Mouse (Mus musculus) midbrain, embryonic 16.5 days (tissue): Measurements from ENCODE around the gene Clta. TPM values are rescaled to one million over a fixed set of nuclear protein-coding genes. Genes with fewer than 3 reads are reported as not detected.

ENCODE experiments used
- ATAC-seq: fragments of 200-750 bp; cut with Nextera tagmentation; 2 replicates; pipeline ENCODE4 v1.8.0; 2017; ENCODE audit warnings: moderate TSS enrichment
- H3K27ac ChIP-seq: fragments of 300-500 bp; sonication (generic); 2 replicates; pipeline ENCODE4 v1.5.1; 2014; ENCODE audit warnings: mild to moderate bottlenecking, low read length, mixed read lengths
- H3K27me3 ChIP-seq: fragments of 300-500 bp; sonication (generic); 2 replicates; pipeline ENCODE4 v1.6.1; 2014; ENCODE audit warnings: low read depth, low read length, mixed read lengths; ENCODE audit not compliant: control insufficient read depth, insufficient read depth
- H3K36me3 ChIP-seq: fragments of 300-500 bp; sonication (generic); 2 replicates; pipeline ENCODE4 v1.6.1; 2014; ENCODE audit warnings: mild to moderate bottlenecking, low read length, moderate library complexity, mixed read lengths; ENCODE audit not compliant: control insufficient read depth, insufficient read depth
- H3K4me1 ChIP-seq: fragments of 300-500 bp; sonication (generic); 2 replicates; pipeline ENCODE4 v1.6.1; 2014; ENCODE audit warnings: mild to moderate bottlenecking, low read length, mixed read lengths; ENCODE audit not compliant: control insufficient read depth, insufficient read depth
- H3K4me2 ChIP-seq: fragments of 300-500 bp; sonication (generic); 2 replicates; pipeline ENCODE4 v1.6.1; 2014; ENCODE audit warnings: mild to moderate bottlenecking, low read length, mixed read lengths
- H3K4me3 ChIP-seq: fragments of 300-500 bp; sonication (generic); 2 replicates; pipeline ENCODE4 v1.5.1; 2014; ENCODE audit warnings: low read depth, mild to moderate bottlenecking, low read length, moderate library complexity, mixed read lengths
- H3K9ac ChIP-seq: fragments of 300-500 bp; sonication (generic); 2 replicates; pipeline ENCODE4 v1.6.1; 2014; ENCODE audit warnings: low read depth, low read length, mixed read lengths
- H3K9me3 ChIP-seq: fragments of 300-500 bp; sonication (generic); replicated peaks from 2 replicates; pipeline ENCODE4 v1.6.1; 2014; ENCODE audit warnings: mild to moderate bottlenecking, low read length, mixed read lengths; ENCODE audit not compliant: control insufficient read depth, poor library complexity, severe bottlenecking
- WGBS: fragments of 180-500 bp; shearing (Covaris S2); extraction: QIAGEN DNeasy Blood & Tissue Kit; methylation state at CpG from one replicate; pipeline ENCODE4 v1.1.7; 2014; 5-methylcytosine and 5-hydroxymethylcytosine counted together
- polyA plus RNA-seq: library from polyadenylated mRNA; unstranded; fragments of >200 nt; fragmentation: Nextera tagmentation; extraction: Ambion mirVana; gene quantifications from 2 replicates; pipeline ENCODE4 v1.2.1, GENCODE M21; 2015

Gene Clta
- polyA plus RNA-seq, 1 experiment from 2014 or later, result 348 TPM

DNA sequence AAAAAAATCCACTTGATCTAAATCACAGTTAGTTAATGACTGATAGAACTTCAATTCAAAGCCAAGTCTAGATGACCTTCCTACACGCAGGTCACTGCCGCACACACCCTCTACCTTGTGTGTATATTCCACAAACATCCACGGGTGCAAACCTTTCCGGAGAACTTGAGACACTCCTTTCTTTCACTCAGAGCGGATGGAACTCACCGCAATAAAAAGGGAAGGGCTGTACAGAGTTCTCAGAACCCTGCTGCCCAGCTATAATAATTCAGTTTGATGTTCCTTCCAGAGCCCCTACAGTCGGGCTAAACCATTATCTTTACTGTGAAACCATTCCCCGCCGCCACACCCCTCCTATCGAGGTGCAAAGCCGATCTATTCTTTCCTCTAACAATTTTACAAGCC, 67.5 kb downstream of the Clta start:
- peak overlapping the region; percentile 58 for H3K4me2 ChIP-seq
- peak; percentile 29; the same call in 1 of the 2 replicates for ATAC-seq
- peak overlapping the region; percentile 79 for H3K4me3 ChIP-seq
- H3K27me3 ChIP-seq, result no peaks in the 10 kb centered on the region
- H3K4me1 ChIP-seq, result peaks cover 19% of the 10 kb centered on the region
- 13% methylated on average over 11 of the region's 11 CpGs for WGBS
- H3K9me3 ChIP-seq, result no peaks in the 10 kb centered on the region
- no peaks in the 10 kb centered on the region for H3K36me3 ChIP-seq
- peak overlapping the region; percentile 91 for H3K9ac ChIP-seq
- H3K27ac ChIP-seq, result peak overlapping the region; percentile 86

DNA sequence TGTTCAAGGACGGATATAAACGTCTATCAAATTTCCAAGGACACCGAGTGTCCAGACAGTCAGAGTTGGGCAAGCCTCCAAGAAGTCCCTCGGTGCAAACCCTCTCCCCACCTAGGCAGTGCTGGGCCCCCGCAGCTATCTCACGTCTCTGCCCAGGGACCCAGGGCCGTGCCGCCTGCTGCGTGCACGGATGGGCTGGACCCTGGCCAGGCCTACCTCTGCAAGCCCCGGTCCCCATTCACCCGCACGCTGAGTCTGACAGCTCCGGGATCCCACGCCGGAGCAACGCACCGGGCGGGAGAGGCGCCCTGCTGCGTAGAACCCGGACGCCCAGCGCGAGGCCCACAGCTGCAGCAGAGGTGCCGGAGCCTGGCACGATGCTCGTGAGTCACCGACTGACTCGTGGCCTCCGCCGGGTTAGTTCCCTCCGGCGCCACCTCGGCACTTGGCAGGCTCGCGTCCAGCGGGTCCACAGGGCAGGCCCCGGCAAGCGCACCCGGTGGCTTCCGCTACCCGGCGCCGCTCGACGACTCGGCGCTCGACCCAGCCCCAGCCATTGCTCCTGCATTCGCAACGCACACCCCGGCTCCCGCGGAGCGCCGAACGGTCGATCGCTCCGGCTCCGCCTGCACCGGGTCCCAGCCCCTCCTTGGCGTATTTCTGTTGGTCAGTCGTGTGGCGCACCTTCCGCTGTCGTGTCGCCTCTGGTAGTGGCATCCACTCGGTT, 68.1 kb downstream of the Clta start:
- Histone ChIP-seq H3K27ac (peak overlapping the region; percentile 86), H3K4me2 (peak overlapping the region; percentile 58), H3K27me3 (no peaks in the 10 kb centered on the region), H3K9ac (peak overlapping the region; percentile 91), H3K4me1 (peaks cover 19% of the 10 kb centered on the region), H3K4me3 (peak overlapping the region; percentile 79), H3K9me3 (no peaks in the 10 kb centered on the region), H3K36me3 (no peaks in the 10 kb centered on the region)
- peak; percentile 98 for ATAC-seq
- WGBS, result under 1% methylated on average over 66 of the region's 70 CpGs

GRCm38 (mm10) chr4:44072873-44073441, 68.7 kb downstream of the Clta start:
- H3K9ac ChIP-seq, result peak overlapping the region; percentile 91
- H3K9me3 ChIP-seq, result no peaks in the 10 kb centered on the region
- no peaks in the 10 kb centered on the region for H3K27me3 ChIP-seq
- peak overlapping the region; percentile 58 for H3K4me2 ChIP-seq
- peak overlapping the region; percentile 79 for H3K4me3 ChIP-seq
- 11% methylated on average over 9 of the region's 9 CpGs for WGBS
- H3K27ac ChIP-seq, result peak overlapping the region; percentile 86
- H3K4me1 ChIP-seq, result peaks cover 19% of the 10 kb centered on the region
- peak; percentile 75 for ATAC-seq
- H3K36me3 ChIP-seq, result no peaks in the 10 kb centered on the region

DNA sequence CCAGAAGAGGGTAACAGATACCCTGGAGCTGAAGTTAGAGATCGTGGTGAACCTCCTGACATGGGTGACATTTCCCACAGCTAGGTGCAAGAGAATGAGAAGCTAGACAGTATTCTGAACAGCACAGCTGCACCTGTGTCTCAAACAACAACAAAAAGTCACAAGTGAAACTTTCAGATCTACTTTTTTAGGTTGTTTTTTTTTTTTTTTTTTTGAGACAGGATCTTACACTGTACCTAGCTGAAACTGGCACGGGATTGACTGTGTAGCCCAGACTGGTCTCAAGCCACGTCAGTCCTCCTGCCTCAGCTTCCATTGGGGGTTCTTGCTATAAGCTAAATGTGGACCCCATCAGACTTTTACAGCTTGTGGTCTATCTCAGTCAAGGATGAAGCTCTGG, 69.5 kb downstream of the Clta start:
- Histone ChIP-seq H3K9me3 (no peaks in the 10 kb centered on the region), H3K27ac (no peak overlapping the region), H3K4me3 (no peak overlapping the region), H3K9ac (no peak overlapping the region), H3K36me3 (no peaks in the 10 kb centered on the region), H3K4me1 (peaks cover 19% of the 10 kb centered on the region), H3K27me3 (no peaks in the 10 kb centered on the region), H3K4me2 (no peak overlapping the region)
- WGBS, result 86% methylated on average over 3 of the region's 3 CpGs
- no peak for ATAC-seq

DNA sequence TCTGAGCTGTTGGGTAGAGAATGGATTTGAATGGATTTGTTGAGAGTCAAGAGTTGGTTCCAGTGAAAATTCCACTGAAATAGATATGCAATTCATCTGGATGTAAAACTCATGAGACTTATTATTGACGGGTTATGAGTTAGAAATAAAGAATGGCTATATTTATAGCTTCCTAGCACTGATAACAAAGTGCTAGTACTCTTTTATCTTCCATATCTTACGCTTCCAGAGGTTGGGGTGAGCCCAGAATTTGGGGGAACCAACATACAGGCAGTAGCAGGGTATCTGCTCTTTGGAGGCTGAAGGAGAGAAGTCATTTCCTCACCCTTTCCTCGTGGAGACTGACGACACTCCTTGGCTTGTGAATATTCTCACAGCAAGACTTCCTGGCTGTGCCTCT, 70.2 kb downstream of the Clta start:
- H3K27ac ChIP-seq, result no peak overlapping the region
- H3K27me3 ChIP-seq, result no peaks in the 10 kb centered on the region
- peaks cover 19% of the 10 kb centered on the region for H3K4me1 ChIP-seq
- no peak overlapping the region for H3K9ac ChIP-seq
- no peak overlapping the region for H3K4me2 ChIP-seq
- no peak for ATAC-seq
- H3K36me3 ChIP-seq, result no peaks in the 10 kb centered on the region
- H3K9me3 ChIP-seq, result no peaks in the 10 kb centered on the region
- no peak overlapping the region for H3K4me3 ChIP-seq
- 75% methylated on average over 4 of the region's 4 CpGs for WGBS

GRCm38 (mm10) chr4:44078358-44078933, 74.2 kb downstream of the Clta start:
- H3K9ac ChIP-seq, result no peak overlapping the region
- no peaks in the 10 kb centered on the region for H3K4me1 ChIP-seq
- no peaks in the 10 kb centered on the region for H3K27me3 ChIP-seq
- ATAC-seq, result no peak
- H3K27ac ChIP-seq, result no peak overlapping the region
- WGBS, result 85% methylated on average over 7 of the region's 7 CpGs
- no peak overlapping the region for H3K4me2 ChIP-seq
- H3K36me3 ChIP-seq, result no peaks in the 10 kb centered on the region
- no peak overlapping the region for H3K4me3 ChIP-seq
- no peaks in the 10 kb centered on the region for H3K9me3 ChIP-seq

Other genes with a start within 250 kb of the Clta start
- not detected in 2 replicates for gene Olfr159, start 233.4 kb upstream of the Clta start, polyA plus RNA-seq
- not detected in 2 replicates for gene Olfr156, start 180.6 kb upstream of the Clta start, polyA plus RNA-seq
- not detected in 2 replicates for gene Olfr157, start 164.3 kb upstream of the Clta start, polyA plus RNA-seq
- gene Olfr155, start 152.9 kb upstream of the Clta start, polyA plus RNA-seq, result not detected in 2 replicates
- 4.4 and 6.1 TPM in 2 replicates for gene Reck, start 128.9 kb upstream of the Clta start, polyA plus RNA-seq
- 26.6 and 32.1 TPM in 2 replicates for gene Glipr2, start 47.1 kb upstream of the Clta start, polyA plus RNA-seq
- gene Ccin, start 21.0 kb upstream of the Clta start, polyA plus RNA-seq, result not detected in 2 replicates
- 29.9 TPM in 2 replicates for gene Gne, start 79.7 kb downstream of the Clta start, polyA plus RNA-seq
- 30.3 and 38.5 TPM in 2 replicates for gene Rnf38, start 229.3 kb downstream of the Clta start, polyA plus RNA-seq